Mouse (Mus musculus) erythroblast, embryonic 14.5 days (primary cell): ENCODE measurements around the gene Ifna11.

Source experiments
- GATA1 ChIP-seq: IDR thresholded peaks from 2 replicates; pipeline ENCODE4 v1.6.1; 2012; ENCODE audit warnings: low read length, inconsistent platforms, mixed read lengths
- TAL1 ChIP-seq: IDR thresholded peaks from 3 replicates; pipeline ENCODE4 v1.6.1; 2012; ENCODE audit warnings: low read length, inconsistent platforms, mixed read lengths

DNA sequence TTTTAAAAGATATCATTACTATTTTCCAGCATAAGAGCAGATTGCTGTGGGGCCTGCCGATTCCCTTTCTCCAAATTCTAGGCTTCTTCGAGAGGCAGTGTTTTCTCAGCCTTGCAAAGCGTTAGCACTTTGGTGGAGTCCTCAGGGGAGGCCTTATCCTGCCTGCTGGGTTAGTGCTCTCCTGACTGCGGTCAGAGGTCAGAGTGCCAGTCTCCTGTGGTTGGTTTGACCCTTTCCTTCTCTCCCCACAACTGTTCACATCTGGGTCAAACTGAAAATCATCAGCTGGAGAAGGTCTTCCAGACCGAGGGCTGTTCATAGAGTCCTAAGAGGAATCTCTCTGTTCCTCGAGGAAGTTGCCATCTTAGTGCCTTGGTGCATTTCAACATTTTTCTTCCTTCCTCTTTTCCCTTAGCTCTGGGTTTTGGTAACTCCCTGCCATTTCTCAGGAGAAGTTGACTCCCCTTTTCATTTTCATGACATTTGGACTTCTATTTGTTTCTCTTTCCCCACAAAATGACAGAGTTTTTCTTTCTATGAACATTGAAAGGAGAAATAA lies 45.3 kb downstream of the Ifna11 start:
- TF ChIP-seq TAL1 (no peak), GATA1 (no peak)
